Mouse (Mus musculus): ENCODE measurements at regions not wholly inside any gene's neighbourhood (a gene's known extent, or its start where the extent isn't known, plus 50 kb on each side); places are given as distances from the start of the nearest gene placed in this dataset.

GRCm38 (mm10) chr8:35224925-35225244 is 540.7 kb upstream of the Gm19410 start:
- no peaks in the 10 kb centered on the region for H3K27me3 ChIP-seq (replicated peaks; ENCODE audit: control insufficient read depth, insufficient read depth, low read length)
- 0 out of 2 replicates have a peak overlapping the region, but pooled peaks have one; percentile 7 for H3K4me2 ChIP-seq (ENCODE audit: low read length)
- H3K4me3 ChIP-seq (ENCODE audit: low read depth, low read length): no peak overlapping the region
- H3K9ac ChIP-seq (ENCODE audit: low read length): no peak overlapping the region
- H3K36me3 ChIP-seq (ENCODE audit: control insufficient read depth, insufficient read depth, low read length): no peaks in the 10 kb centered on the region
- 59% methylated on average over 7 of the region's 7 CpGs for WGBS
- no peaks in the 10 kb centered on the region for H3K9me3 ChIP-seq (ENCODE audit: control insufficient read depth, low read length)
- H3K4me1 ChIP-seq (replicated peaks; ENCODE audit: control insufficient read depth, insufficient read depth, low read length): no peaks in the 10 kb centered on the region
- DNase-seq (ENCODE audit: low spot score) (no peak), ATAC-seq (replicated peaks; ENCODE audit: low FRiP score, low TSS enrichment, low read depth) (peak; percentile 28; the same call in 1 of the 2 replicates)
- H3K27ac ChIP-seq (ENCODE audit: low read depth): no peak overlapping the region

- H3K27ac ChIP-seq (ENCODE audit: low read depth): no peak overlapping the region
- no peak overlapping the region for H3K9ac ChIP-seq (ENCODE audit: low read length)
- no peaks in the 10 kb centered on the region for H3K36me3 ChIP-seq (ENCODE audit: control insufficient read depth, insufficient read depth, low read length)
- H3K4me2 ChIP-seq (ENCODE audit: low read length): no peak overlapping the region
- WGBS: 61% methylated on average over 7 of the region's 7 CpGs
- no peaks in the 10 kb centered on the region for H3K9me3 ChIP-seq (ENCODE audit: control insufficient read depth, low read length)
- DNase-seq (ENCODE audit: low spot score): no peak
- H3K4me1 ChIP-seq (replicated peaks; ENCODE audit: control insufficient read depth, insufficient read depth, low read length): no peaks in the 10 kb centered on the region
- no peak for ATAC-seq (replicated peaks; ENCODE audit: low FRiP score, low TSS enrichment, low read depth)
- no peaks in the 10 kb centered on the region for H3K27me3 ChIP-seq (replicated peaks; ENCODE audit: control insufficient read depth, insufficient read depth, low read length)
- no peak overlapping the region for H3K4me3 ChIP-seq (ENCODE audit: low read depth, low read length)
Measured at GRCm38 (mm10) chr8:35227079-35227478, 538.5 kb upstream of the Gm19410 start.

- H3K27ac ChIP-seq (ENCODE audit: low read depth): no peak overlapping the region
- H3K4me2 ChIP-seq (ENCODE audit: low read length): no peak overlapping the region
- 81% methylated on average over 7 of the region's 7 CpGs for WGBS
- ATAC-seq (replicated peaks; ENCODE audit: low FRiP score, low TSS enrichment, low read depth): no peak
- H3K9me3 ChIP-seq (ENCODE audit: control insufficient read depth, low read length): no peaks in the 10 kb centered on the region
- no peak for DNase-seq (ENCODE audit: low spot score)
- H3K27me3 ChIP-seq (replicated peaks; ENCODE audit: control insufficient read depth, insufficient read depth, low read length): no peaks in the 10 kb centered on the region
- no peaks in the 10 kb centered on the region for H3K36me3 ChIP-seq (ENCODE audit: control insufficient read depth, insufficient read depth, low read length)
- H3K9ac ChIP-seq (ENCODE audit: low read length): no peak overlapping the region
- no peaks in the 10 kb centered on the region for H3K4me1 ChIP-seq (replicated peaks; ENCODE audit: control insufficient read depth, insufficient read depth, low read length)
- H3K4me3 ChIP-seq (ENCODE audit: low read depth, low read length): no peak overlapping the region
Measured at GRCm38 (mm10) chr8:35228449-35228848, 537.1 kb upstream of the Gm19410 start.

GRCm38 (mm10) chr8:35233520-35234186 is 531.9 kb upstream of the Gm19410 start:
- DNase-seq (ENCODE audit: low spot score) (no peak), ATAC-seq (replicated peaks; ENCODE audit: low FRiP score, low TSS enrichment, low read depth) (no peak)
- H3K9ac ChIP-seq (ENCODE audit: low read length): no peak overlapping the region
- no peak overlapping the region for H3K27ac ChIP-seq (ENCODE audit: low read depth)
- no peaks in the 10 kb centered on the region for H3K27me3 ChIP-seq (replicated peaks; ENCODE audit: control insufficient read depth, insufficient read depth, low read length)
- no peak overlapping the region for H3K4me2 ChIP-seq (ENCODE audit: low read length)
- H3K36me3 ChIP-seq (ENCODE audit: control insufficient read depth, insufficient read depth, low read length): no peaks in the 10 kb centered on the region
- WGBS: 46% methylated on average over 5 of the region's 5 CpGs
- H3K4me1 ChIP-seq (replicated peaks; ENCODE audit: control insufficient read depth, insufficient read depth, low read length): peaks cover 6% of the 10 kb centered on the region; the same call in 1 of the 2 replicates
- no peak overlapping the region for H3K4me3 ChIP-seq (ENCODE audit: low read depth, low read length)
- H3K9me3 ChIP-seq (ENCODE audit: control insufficient read depth, low read length): no peaks in the 10 kb centered on the region

DNA sequence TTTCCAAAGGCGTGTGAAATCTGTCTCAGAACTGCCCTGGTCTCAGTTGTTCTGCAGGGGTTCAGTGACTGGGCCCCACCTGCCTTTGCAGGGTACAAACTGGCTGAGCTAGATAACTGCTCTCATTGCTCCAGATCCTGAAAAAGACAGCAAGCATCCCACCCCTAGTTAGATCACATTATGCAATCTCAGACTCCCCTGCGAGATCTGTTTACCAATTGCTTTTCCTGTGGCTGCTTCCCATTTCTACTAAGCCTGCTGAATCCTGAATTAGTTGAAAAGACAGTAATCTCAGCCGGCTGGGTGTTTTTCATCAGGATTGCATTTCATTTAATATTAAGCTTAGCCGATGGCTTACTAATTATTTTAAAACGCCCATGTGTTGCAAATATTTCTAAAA is 531.2 kb upstream of the Gm19410 start:
- WGBS: 67% methylated on average over 5 of the region's 5 CpGs
- H3K4me2 ChIP-seq (ENCODE audit: low read length): no peak overlapping the region
- no peak overlapping the region for H3K4me3 ChIP-seq (ENCODE audit: low read depth, low read length)
- peaks cover 6% of the 10 kb centered on the region; the same call in 1 of the 2 replicates for H3K4me1 ChIP-seq (replicated peaks; ENCODE audit: control insufficient read depth, insufficient read depth, low read length)
- no peaks in the 10 kb centered on the region for H3K36me3 ChIP-seq (ENCODE audit: control insufficient read depth, insufficient read depth, low read length)
- no peak overlapping the region for H3K9ac ChIP-seq (ENCODE audit: low read length)
- DNase-seq (ENCODE audit: low spot score) (no peak), ATAC-seq (replicated peaks; ENCODE audit: low FRiP score, low TSS enrichment, low read depth) (no peak)
- no peaks in the 10 kb centered on the region for H3K9me3 ChIP-seq (ENCODE audit: control insufficient read depth, low read length)
- H3K27ac ChIP-seq (ENCODE audit: low read depth): no peak overlapping the region
- H3K27me3 ChIP-seq (replicated peaks; ENCODE audit: control insufficient read depth, insufficient read depth, low read length): no peaks in the 10 kb centered on the region

GRCm38 (mm10) chr8:35235815-35236509 is 529.6 kb upstream of the Gm19410 start:
- H3K36me3 ChIP-seq (ENCODE audit: control insufficient read depth, insufficient read depth, low read length): no peaks in the 10 kb centered on the region
- no peak for DNase-seq (ENCODE audit: low spot score)
- 0 out of 2 replicates have a peak overlapping the region, but pooled peaks have one; percentile 15 for H3K4me2 ChIP-seq (ENCODE audit: low read length)
- no peaks in the 10 kb centered on the region for H3K9me3 ChIP-seq (ENCODE audit: control insufficient read depth, low read length)
- no peaks in the 10 kb centered on the region for H3K27me3 ChIP-seq (replicated peaks; ENCODE audit: control insufficient read depth, insufficient read depth, low read length)
- peaks cover 6% of the 10 kb centered on the region; the same call in 1 of the 2 replicates for H3K4me1 ChIP-seq (replicated peaks; ENCODE audit: control insufficient read depth, insufficient read depth, low read length)
- H3K27ac ChIP-seq (ENCODE audit: low read depth): no peak overlapping the region
- H3K9ac ChIP-seq (ENCODE audit: low read length): no peak overlapping the region
- 45% methylated on average over 8 of the region's 8 CpGs for WGBS
- no peak overlapping the region for H3K4me3 ChIP-seq (ENCODE audit: low read depth, low read length)
- no peak for ATAC-seq (replicated peaks; ENCODE audit: low FRiP score, low TSS enrichment, low read depth)

DNA sequence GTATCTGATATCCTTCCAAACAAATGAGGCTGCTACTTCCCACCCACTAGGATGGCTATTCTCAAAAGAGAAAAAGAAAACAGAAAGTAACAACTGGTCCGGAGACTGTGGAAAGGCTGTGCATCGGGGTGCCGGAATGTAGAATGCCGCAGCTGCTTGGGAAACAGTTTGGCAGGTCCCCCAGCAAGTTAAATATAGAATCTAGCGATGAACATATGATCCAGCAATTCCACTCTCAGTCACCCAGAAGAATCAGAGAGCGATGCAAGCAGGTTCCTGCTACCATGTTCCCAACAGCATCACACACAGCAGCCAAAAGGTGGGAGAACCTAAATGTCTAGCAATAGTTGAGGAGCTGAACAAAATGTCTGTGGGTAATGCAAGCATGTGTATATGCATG is 528.3 kb upstream of the Gm19410 start:
- ATAC-seq (replicated peaks; ENCODE audit: low FRiP score, low TSS enrichment, low read depth) (no peak), DNase-seq (ENCODE audit: low spot score) (no peak)
- no peak overlapping the region for H3K9ac ChIP-seq (ENCODE audit: low read length)

GRCm38 (mm10) chr8:35240884-35241283 is 524.7 kb upstream of the Gm19410 start:
- Histone ChIP-seq H3K27ac (ENCODE audit: low read depth) (no peak overlapping the region), H3K4me1 (replicated peaks; ENCODE audit: control insufficient read depth, insufficient read depth, low read length) (0 out of 2 replicates have a peak, but pooled peaks cover under 1% of the 10 kb centered on the region), H3K9me3 (ENCODE audit: control insufficient read depth, low read length) (no peaks in the 10 kb centered on the region), H3K4me2 (ENCODE audit: low read length) (no peak overlapping the region), H3K9ac (ENCODE audit: low read length) (no peak overlapping the region), H3K36me3 (ENCODE audit: control insufficient read depth, insufficient read depth, low read length) (no peaks in the 10 kb centered on the region), H3K27me3 (replicated peaks; ENCODE audit: control insufficient read depth, insufficient read depth, low read length) (no peaks in the 10 kb centered on the region), H3K4me3 (ENCODE audit: low read depth, low read length) (no peak overlapping the region)
- ATAC-seq (replicated peaks; ENCODE audit: low FRiP score, low TSS enrichment, low read depth) (no peak), DNase-seq (ENCODE audit: low spot score) (no peak)
- 88% methylated on average over 6 of the region's 6 CpGs for WGBS

More for the DNA sequence above, 528.3 kb upstream of the Gm19410 start:
- peaks cover 6% of the 10 kb centered on the region; the same call in 1 of the 2 replicates for H3K4me1 ChIP-seq (replicated peaks; ENCODE audit: control insufficient read depth, insufficient read depth, low read length)
- H3K36me3 ChIP-seq (ENCODE audit: control insufficient read depth, insufficient read depth, low read length): no peaks in the 10 kb centered on the region
- H3K9me3 ChIP-seq (ENCODE audit: control insufficient read depth, low read length): no peaks in the 10 kb centered on the region
- WGBS: 78% methylated on average over 6 of the region's 6 CpGs
- H3K4me3 ChIP-seq (ENCODE audit: low read depth, low read length): no peak overlapping the region
- no peaks in the 10 kb centered on the region for H3K27me3 ChIP-seq (replicated peaks; ENCODE audit: control insufficient read depth, insufficient read depth, low read length)
- no peak overlapping the region for H3K4me2 ChIP-seq (ENCODE audit: low read length)
- H3K27ac ChIP-seq (ENCODE audit: low read depth): no peak overlapping the region

- Histone ChIP-seq H3K9ac (ENCODE audit: low read length) (no peak overlapping the region), H3K27ac (ENCODE audit: low read depth) (no peak overlapping the region), H3K9me3 (ENCODE audit: control insufficient read depth, low read length) (no peaks in the 10 kb centered on the region), H3K4me3 (ENCODE audit: low read depth, low read length) (no peak overlapping the region), H3K36me3 (ENCODE audit: control insufficient read depth, insufficient read depth, low read length) (no peaks in the 10 kb centered on the region), H3K4me1 (replicated peaks; ENCODE audit: control insufficient read depth, insufficient read depth, low read length) (no peaks in the 10 kb centered on the region), H3K27me3 (replicated peaks; ENCODE audit: control insufficient read depth, insufficient read depth, low read length) (no peaks in the 10 kb centered on the region), H3K4me2 (ENCODE audit: low read length) (no peak overlapping the region)
- no peak for ATAC-seq (replicated peaks; ENCODE audit: low FRiP score, low TSS enrichment, low read depth)
- WGBS: 52% methylated on average over 11 of the region's 11 CpGs
- DNase-seq (ENCODE audit: low spot score): no peak
Measured at GRCm38 (mm10) chr8:35243555-35243954, 522.0 kb upstream of the Gm19410 start.

Measured in intestine, embryonic 14.5 days (tissue).